Mouse (Mus musculus): ENCODE data around the gene Stra6. TPM values are rescaled to one million over a fixed set of nuclear protein-coding genes. Genes with fewer than 3 reads are reported as not detected.

Gene Stra6
- polyA plus RNA-seq, 1 experiment from 2014 or later, result 47.5 TPM

DNA sequence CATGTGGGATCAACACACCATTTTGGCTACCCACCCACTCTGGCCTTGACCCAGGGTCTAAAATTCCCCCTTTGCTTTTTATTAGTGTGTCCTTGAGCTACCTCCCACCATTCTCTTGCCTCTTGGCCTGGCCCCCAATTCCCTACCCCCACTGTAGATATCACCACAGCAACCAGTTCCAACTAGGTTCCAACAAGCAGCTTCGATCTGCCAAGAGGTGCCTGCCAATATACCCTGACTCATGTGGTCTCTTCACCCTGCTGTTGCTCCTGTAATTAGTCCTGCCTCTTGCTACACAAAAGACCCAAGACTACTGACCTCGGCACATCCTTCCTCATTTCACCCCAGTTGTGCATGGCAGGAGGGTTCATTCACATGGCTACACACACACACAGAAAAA lies 21.5 kb downstream of the Stra6 start:
- 2% methylated on average over 2 of the region's 2 CpGs for WGBS
- peak; percentile 43 for ATAC-seq (ENCODE audit: low read depth)
- peak overlapping the region; percentile 68 for H3K27ac ChIP-seq (replicated peaks)

GRCm38 (mm10) chr9:58086203-58086602 lies 22.6 kb downstream of the Stra6 start:
- Histone ChIP-seq H3K36me3 (no peaks in the 10 kb centered on the region), H3K27me3 (peaks cover 4% of the 10 kb centered on the region; the same call in 1 of the 2 replicates), H3K4me3 (no peak overlapping the region), H3K4me2 (no peak overlapping the region), H3K9ac (no peak overlapping the region), H3K27ac (replicated peaks) (peak overlapping the region; percentile 78), H3K9me3 (no peaks in the 10 kb centered on the region), H3K4me1 (replicated peaks) (peaks cover 56% of the 10 kb centered on the region)
- no peak for ATAC-seq (ENCODE audit: low read depth)
- 18% methylated on average over 9 of the region's 9 CpGs for WGBS

More for the DNA sequence above, 21.5 kb downstream of the Stra6 start:
- Histone ChIP-seq H3K4me2 (no peak overlapping the region), H3K4me1 (replicated peaks) (peaks cover 64% of the 10 kb centered on the region), H3K9me3 (no peaks in the 10 kb centered on the region), H3K9ac (no peak overlapping the region), H3K4me3 (no peak overlapping the region), H3K36me3 (no peaks in the 10 kb centered on the region), H3K27me3 (0 out of 2 replicates have a peak, but pooled peaks cover under 1% of the 10 kb centered on the region)

DNA sequence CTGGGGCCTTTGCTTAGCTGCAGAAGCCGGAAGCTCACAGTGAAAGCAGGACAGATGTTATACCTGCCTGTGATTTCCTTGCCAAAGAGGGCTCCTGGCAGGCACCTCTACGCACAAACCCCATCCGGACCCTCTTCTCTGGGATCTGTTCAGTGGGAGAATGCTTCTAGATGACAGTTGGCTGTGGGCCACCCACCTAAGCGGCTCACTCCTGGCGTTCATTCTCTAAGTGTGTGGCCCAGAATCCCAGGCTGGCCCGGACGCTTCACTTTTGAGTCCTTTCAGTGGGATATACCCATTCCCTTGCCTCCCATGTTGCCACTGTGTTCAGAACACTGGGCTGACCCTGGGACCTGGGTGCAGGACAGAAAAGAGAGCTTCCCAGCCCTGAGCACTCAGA lies 23.3 kb downstream of the Stra6 start:
- H3K4me3 ChIP-seq, result no peak overlapping the region
- no peaks in the 10 kb centered on the region for H3K9me3 ChIP-seq
- H3K9ac ChIP-seq, result no peak overlapping the region
- peak overlapping the region; percentile 78 for H3K27ac ChIP-seq (replicated peaks)
- ATAC-seq (ENCODE audit: low read depth), result no peak
- H3K4me2 ChIP-seq, result no peak overlapping the region
- peaks cover 11% of the 10 kb centered on the region; the same call in 1 of the 2 replicates for H3K27me3 ChIP-seq
- WGBS, result 60% methylated on average over 7 of the region's 7 CpGs
- H3K4me1 ChIP-seq (replicated peaks), result peaks cover 54% of the 10 kb centered on the region
- no peaks in the 10 kb centered on the region for H3K36me3 ChIP-seq

GRCm38 (mm10) chr9:58087277-58087998 lies 23.9 kb downstream of the Stra6 start:
- H3K9ac ChIP-seq, result no peak overlapping the region
- peaks cover 55% of the 10 kb centered on the region for H3K4me1 ChIP-seq (replicated peaks)
- H3K9me3 ChIP-seq, result no peaks in the 10 kb centered on the region
- H3K36me3 ChIP-seq, result no peaks in the 10 kb centered on the region
- no peak for ATAC-seq (ENCODE audit: low read depth)
- H3K27me3 ChIP-seq, result peaks cover 14% of the 10 kb centered on the region; the same call in 1 of the 2 replicates
- no peak overlapping the region for H3K4me3 ChIP-seq
- 50% methylated on average over 7 of the region's 7 CpGs for WGBS
- no peak overlapping the region for H3K4me2 ChIP-seq
- peak overlapping the region; percentile 78 for H3K27ac ChIP-seq (replicated peaks)

DNA sequence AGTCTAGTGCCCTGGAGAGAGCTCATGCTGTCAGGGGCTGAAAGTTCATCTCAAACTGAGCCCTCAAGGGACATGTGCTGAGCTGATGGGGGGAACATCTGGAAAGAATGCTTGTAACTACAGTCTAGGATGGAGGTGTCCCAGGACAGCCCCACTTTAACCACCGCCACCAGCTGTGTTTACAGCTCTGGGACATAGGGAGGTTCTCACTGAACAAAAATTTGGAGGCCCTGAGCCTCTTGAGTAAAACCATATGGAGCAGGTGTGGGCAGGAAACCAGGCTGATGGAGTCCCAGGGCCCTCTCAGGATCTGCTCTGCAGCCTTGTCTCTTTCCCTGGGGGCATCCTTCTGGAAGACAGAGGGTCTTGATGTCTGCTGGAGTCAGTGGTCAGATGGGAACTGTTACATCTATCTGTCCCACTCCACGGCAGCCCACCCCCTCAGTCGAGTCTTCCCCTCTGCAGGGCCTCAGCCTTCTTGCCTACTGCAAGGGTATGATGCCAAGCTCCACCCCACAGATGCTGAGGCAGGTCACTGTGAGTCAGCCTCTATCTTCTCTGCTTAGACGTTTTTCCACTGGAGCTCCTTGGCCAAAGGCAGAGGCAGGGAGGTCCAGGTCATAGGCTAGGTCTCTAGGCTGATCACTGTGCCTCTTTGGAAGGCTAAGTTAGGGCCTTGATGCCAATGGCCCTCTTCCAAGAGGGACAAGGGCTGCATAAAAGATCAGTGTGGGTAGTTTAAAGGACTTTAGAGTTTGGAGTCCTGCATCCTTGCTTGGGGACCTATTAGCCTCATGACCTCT lies 28.2 kb downstream of the Stra6 start:
- WGBS, result 60% methylated on average over 4 of the region's 4 CpGs
- ATAC-seq (ENCODE audit: low read depth), result no peak
- peaks cover 34% of the 10 kb centered on the region for H3K4me1 ChIP-seq (replicated peaks)
- peaks cover 14% of the 10 kb centered on the region; the same call in 1 of the 2 replicates for H3K27me3 ChIP-seq
- H3K27ac ChIP-seq (replicated peaks), result no peak overlapping the region
- H3K9ac ChIP-seq, result no peak overlapping the region
- no peaks in the 10 kb centered on the region for H3K36me3 ChIP-seq
- H3K4me3 ChIP-seq, result no peak overlapping the region
- H3K4me2 ChIP-seq, result no peak overlapping the region
- H3K9me3 ChIP-seq, result no peaks in the 10 kb centered on the region

DNA sequence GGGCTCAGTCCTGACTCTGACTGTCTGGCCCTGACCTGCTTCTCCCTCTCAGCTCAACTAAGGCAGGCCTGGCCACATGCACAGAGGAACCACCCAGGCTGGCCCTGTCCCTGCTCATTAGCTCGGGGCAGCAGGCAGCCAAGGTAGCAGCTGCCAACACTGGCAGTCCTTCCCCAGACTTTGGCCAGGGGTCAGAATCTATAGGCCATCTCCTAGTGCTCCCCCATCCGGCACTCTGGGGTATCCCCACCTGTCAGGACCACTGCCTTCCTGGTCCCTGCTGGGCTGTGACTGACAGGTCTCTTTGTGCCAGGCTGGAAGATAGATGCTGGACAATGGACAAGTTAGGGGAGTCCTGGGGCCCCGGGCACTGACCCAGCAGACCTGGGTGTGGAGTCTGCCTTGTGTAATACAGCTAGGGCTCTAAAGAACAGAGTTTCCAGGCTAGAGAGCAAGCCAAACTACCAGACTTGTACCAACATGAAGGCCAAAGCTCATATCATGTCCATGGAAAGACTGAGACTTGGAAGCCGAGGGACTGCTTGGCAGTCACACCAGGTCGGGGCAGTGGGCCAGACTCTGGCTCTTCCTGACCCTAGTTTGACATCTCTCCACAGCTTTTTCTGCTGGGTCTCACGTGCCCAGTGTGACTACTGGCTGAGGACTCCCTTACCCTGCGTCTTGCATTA lies 29.1 kb downstream of the Stra6 start:
- Histone ChIP-seq H3K9me3 (no peaks in the 10 kb centered on the region), H3K4me2 (no peak overlapping the region), H3K4me3 (no peak overlapping the region), H3K36me3 (no peaks in the 10 kb centered on the region), H3K4me1 (replicated peaks) (peaks cover 34% of the 10 kb centered on the region), H3K27ac (replicated peaks) (no peak overlapping the region), H3K27me3 (peaks cover 14% of the 10 kb centered on the region; the same call in 1 of the 2 replicates), H3K9ac (no peak overlapping the region)
- 73% methylated on average over 7 of the region's 7 CpGs for WGBS
- no peak for ATAC-seq (ENCODE audit: low read depth)

DNA sequence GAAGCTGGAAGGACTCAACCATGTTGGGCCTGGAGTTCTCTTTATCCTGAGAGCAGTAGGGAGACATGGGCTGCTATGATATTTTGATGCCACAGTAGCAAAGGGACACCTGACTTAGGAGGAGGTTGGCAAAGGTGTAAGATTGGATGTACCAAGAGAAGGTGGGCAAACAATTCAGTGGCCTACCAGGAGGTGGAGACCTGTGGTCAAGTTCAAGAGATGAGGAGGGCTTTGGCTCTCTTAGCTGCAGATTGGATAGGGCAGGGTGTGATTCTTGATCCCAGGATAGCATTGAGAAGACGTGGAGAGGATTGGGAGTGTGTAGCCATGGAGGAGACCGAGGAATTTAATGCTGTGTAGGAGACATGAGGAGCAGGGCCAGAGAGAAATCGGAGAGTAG lies 30.2 kb downstream of the Stra6 start:
- peaks cover 14% of the 10 kb centered on the region for H3K27me3 ChIP-seq
- H3K9me3 ChIP-seq, result no peaks in the 10 kb centered on the region
- WGBS, result 69% methylated on average over 3 of the region's 3 CpGs
- no peak overlapping the region for H3K27ac ChIP-seq (replicated peaks)
- H3K4me1 ChIP-seq (replicated peaks), result peaks cover 26% of the 10 kb centered on the region
- no peak overlapping the region for H3K4me2 ChIP-seq
- ATAC-seq (ENCODE audit: low read depth), result no peak
- no peaks in the 10 kb centered on the region for H3K36me3 ChIP-seq
- H3K9ac ChIP-seq, result no peak overlapping the region
- H3K4me3 ChIP-seq, result no peak overlapping the region

DNA sequence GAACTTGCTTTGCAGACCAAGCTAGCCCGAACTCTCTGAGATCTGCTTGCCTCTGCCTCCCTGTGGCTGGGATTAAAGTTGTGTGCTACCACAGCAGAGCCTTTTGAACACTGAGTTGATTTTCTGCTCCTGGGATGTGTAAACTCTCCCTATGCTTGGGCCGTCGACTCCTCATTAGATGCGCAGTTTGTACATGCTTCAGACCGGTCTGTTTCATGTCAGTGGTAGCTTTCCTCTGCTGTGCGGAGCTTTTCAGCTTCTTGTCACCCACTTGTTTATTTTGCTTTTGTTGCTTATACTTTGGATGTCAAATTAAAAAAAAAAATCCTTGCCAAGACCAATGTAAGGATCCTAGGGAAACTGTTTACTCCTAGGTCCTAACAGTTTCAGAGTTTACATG lies 32.4 kb downstream of the Stra6 start:
- no peak for ATAC-seq (ENCODE audit: low read depth)
- Histone ChIP-seq H3K36me3 (no peaks in the 10 kb centered on the region), H3K4me3 (no peak overlapping the region), H3K9ac (no peak overlapping the region), H3K27me3 (peaks cover 17% of the 10 kb centered on the region), H3K27ac (replicated peaks) (no peak overlapping the region), H3K4me2 (no peak overlapping the region), H3K9me3 (no peaks in the 10 kb centered on the region), H3K4me1 (replicated peaks) (peaks cover 27% of the 10 kb centered on the region)
- WGBS, result 83% methylated on average over 6 of the region's 6 CpGs

DNA sequence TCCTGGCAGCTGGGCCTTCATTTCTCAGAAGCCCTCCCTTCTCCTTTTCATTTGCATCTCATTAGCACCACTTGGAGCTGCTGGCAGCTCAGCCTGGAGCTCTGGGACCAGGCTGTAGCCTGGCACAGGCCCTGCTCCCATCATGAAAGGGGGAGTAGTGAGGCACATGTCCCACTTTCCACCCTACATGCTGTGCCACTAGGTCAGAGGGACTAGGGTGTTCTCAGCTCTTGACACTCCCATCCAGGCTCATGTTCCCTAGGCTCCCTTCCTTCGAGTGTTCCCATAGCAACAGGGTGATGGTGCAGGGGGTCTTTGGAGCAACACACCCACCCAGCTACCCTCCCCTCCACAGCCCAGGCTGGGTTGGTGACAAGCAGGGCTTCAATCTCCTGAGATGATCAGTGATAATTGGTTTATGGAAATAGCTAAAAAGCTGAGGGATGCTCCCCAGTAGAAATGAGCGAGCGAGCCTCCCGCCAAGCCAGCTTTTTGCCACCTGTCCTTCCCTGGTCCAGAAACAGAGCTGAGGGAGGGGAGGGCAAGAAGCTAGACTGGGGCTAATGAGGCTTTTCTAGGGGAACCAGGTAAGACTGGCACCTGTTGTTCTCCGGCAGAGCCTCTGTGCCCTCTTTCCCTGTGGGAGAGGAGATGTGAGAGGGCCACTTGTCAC lies 33.2 kb downstream of the Stra6 start:
- H3K27ac ChIP-seq (replicated peaks), result peak overlapping the region; percentile 54
- no peak overlapping the region for H3K4me2 ChIP-seq
- peaks cover 9% of the 10 kb centered on the region for H3K27me3 ChIP-seq
- H3K4me1 ChIP-seq (replicated peaks), result peaks cover 31% of the 10 kb centered on the region
- peak; percentile 51 for ATAC-seq (ENCODE audit: low read depth)
- H3K4me3 ChIP-seq, result no peak overlapping the region
- H3K9me3 ChIP-seq, result no peaks in the 10 kb centered on the region
- H3K9ac ChIP-seq, result no peak overlapping the region
- WGBS, result 58% methylated on average over 5 of the region's 5 CpGs
- H3K36me3 ChIP-seq, result no peaks in the 10 kb centered on the region

- no peak for ATAC-seq (ENCODE audit: low read depth)
- WGBS, result 77% methylated on average over 5 of the region's 5 CpGs
- no peaks in the 10 kb centered on the region for H3K36me3 ChIP-seq
- H3K9me3 ChIP-seq, result no peaks in the 10 kb centered on the region
- H3K4me2 ChIP-seq, result no peak overlapping the region
- H3K27ac ChIP-seq (replicated peaks), result no peak overlapping the region
- peaks cover 46% of the 10 kb centered on the region for H3K4me1 ChIP-seq (replicated peaks)
- H3K4me3 ChIP-seq, result no peak overlapping the region
- H3K27me3 ChIP-seq, result peaks cover 17% of the 10 kb centered on the region; the same call in 1 of the 2 replicates
- H3K9ac ChIP-seq, result no peak overlapping the region
Observed at GRCm38 (mm10) chr9:58099836-58100565, 36.4 kb downstream of the Stra6 start.

GRCm38 (mm10) chr9:58102013-58102412 lies 38.4 kb downstream of the Stra6 start:
- Histone ChIP-seq H3K27ac (replicated peaks) (no peak overlapping the region), H3K27me3 (peaks cover 26% of the 10 kb centered on the region; the same call in 1 of the 2 replicates), H3K4me2 (no peak overlapping the region), H3K9me3 (no peaks in the 10 kb centered on the region), H3K9ac (peak overlapping the region; percentile 3; the same call in 1 of the 2 replicates), H3K4me1 (replicated peaks) (peaks cover 48% of the 10 kb centered on the region), H3K36me3 (no peaks in the 10 kb centered on the region), H3K4me3 (no peak overlapping the region)
- WGBS, result 74% methylated on average over 4 of the region's 4 CpGs
- no peak for ATAC-seq (ENCODE audit: low read depth)

Measured in neural tube, embryonic 13.5 days (tissue).